Mouse (Mus musculus): ENCODE data around the gene Aimp2. TPM values are rescaled to one million over a fixed set of nuclear protein-coding genes. Genes with fewer than 3 reads are reported as not detected.

Aimp2 gene
- polyA plus RNA-seq, 1 experiment from 2014 or later: 25.4 TPM

DNA sequence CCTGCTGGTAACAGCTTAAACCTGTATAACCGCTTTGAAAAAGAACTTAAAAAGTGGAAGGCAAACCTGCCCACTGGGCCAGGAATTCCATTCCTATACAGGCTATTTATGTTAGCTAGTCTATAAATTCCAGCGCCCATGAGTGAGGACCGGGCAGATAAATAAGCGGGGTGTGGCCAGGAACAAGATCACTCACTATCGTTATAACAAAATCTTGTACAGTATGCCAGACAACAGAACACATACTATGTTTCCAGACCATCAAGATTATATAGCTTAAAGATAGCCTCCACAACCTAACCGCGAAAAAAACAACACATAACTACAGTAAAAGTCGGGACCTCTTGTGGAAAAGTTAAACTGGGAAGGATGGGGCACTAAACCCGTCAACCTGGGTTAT is 721 bp downstream of the Aimp2 start:
- Histone ChIP-seq H3K4me3 (ENCODE audit: low read depth, low read length) (peak overlapping the region; percentile 78), H3K27me3 (ENCODE audit: insufficient read depth, low read length) (no peaks in the 10 kb centered on the region), H3K4me2 (ENCODE audit: low read depth, low read length) (peak overlapping the region; percentile 96), H3K36me3 (replicated peaks; ENCODE audit: insufficient read depth, low read length) (peaks cover 23% of the 10 kb centered on the region), H3K9ac (replicated peaks) (peak overlapping the region; percentile 76), H3K27ac (ENCODE audit: low read depth) (peak overlapping the region; percentile 88), H3K9me3 (ENCODE audit: low read length) (no peaks in the 10 kb centered on the region), H3K4me1 (ENCODE audit: insufficient read depth) (peaks cover 27% of the 10 kb centered on the region)
- DNase-seq (no peak), ATAC-seq (no peak; the same call in 1 of the 2 replicates)
- TF ChIP-seq EP300 (IDR thresholded peaks at IDR 0.05; ENCODE audit: low read depth) (no peak), CTCF (IDR thresholded peaks at IDR 0.05; ENCODE audit: low read depth) (no peak)
- WGBS (ENCODE audit: insufficient replicate concordance): 3% methylated on average over 9 of the region's 9 CpGs

DNA sequence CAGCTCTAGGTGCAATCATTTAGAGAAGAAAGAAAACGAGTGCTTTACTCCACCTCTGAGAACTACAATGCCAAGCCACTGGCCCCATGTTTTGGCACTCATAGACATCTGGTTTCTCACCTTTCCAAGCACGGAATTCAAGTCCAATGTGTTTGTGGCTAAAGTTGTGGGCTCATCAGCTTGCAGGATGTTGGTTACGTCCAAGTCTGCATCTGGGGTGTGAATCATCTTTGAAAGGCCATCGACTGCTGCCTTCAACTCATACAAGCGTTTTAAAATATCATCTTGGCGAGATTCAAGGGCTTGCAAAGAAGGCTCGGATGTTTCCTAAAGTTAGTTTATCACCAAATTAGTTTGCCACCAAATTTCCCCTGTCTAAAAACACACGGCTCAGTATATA is 3.2 kb downstream of the Aimp2 start:
- ATAC-seq (no peak), DNase-seq (no peak)
- Histone ChIP-seq H3K9me3 (ENCODE audit: low read length) (no peaks in the 10 kb centered on the region), H3K4me1 (ENCODE audit: insufficient read depth) (peaks cover 27% of the 10 kb centered on the region), H3K9ac (replicated peaks) (no peak overlapping the region), H3K27ac (ENCODE audit: low read depth) (no peak overlapping the region), H3K36me3 (replicated peaks; ENCODE audit: insufficient read depth, low read length) (peaks cover 42% of the 10 kb centered on the region), H3K4me3 (ENCODE audit: low read depth, low read length) (no peak overlapping the region), H3K27me3 (ENCODE audit: insufficient read depth, low read length) (no peaks in the 10 kb centered on the region), H3K4me2 (ENCODE audit: low read depth, low read length) (no peak overlapping the region)
- 79% methylated on average over 8 of the region's 8 CpGs for WGBS (ENCODE audit: insufficient replicate concordance)
- TF ChIP-seq CTCF (IDR thresholded peaks at IDR 0.05; ENCODE audit: low read depth) (no peak), EP300 (IDR thresholded peaks at IDR 0.05; ENCODE audit: low read depth) (no peak)

DNA sequence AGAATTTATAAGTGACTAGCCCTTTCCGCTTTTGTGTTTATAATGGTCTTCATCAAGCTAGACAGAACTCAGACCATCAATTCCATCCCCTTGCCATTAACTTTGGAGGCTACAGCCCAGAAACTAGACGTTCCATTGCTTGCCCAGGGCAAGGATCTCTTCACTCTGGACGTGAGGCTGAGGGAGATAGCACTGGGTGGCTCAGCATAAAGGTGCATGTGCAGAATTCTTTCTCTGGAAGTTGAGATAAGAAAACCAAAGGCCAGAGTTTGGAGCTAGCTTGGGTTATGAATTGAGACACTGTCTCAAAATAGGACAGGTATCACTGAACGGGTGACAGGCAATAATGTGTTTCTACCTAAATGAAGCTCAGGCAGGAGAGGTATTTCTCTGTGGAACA is 5.8 kb downstream of the Aimp2 start:
- WGBS (ENCODE audit: insufficient replicate concordance): 53% methylated on average over 4 of the region's 4 CpGs
- H3K4me3 ChIP-seq (ENCODE audit: low read depth, low read length): no peak overlapping the region
- no peak overlapping the region for H3K27ac ChIP-seq (ENCODE audit: low read depth)
- peaks cover 16% of the 10 kb centered on the region for H3K4me1 ChIP-seq (ENCODE audit: insufficient read depth)
- H3K27me3 ChIP-seq (ENCODE audit: insufficient read depth, low read length): no peaks in the 10 kb centered on the region
- no peak overlapping the region for H3K4me2 ChIP-seq (ENCODE audit: low read depth, low read length)
- DNase-seq (no peak), ATAC-seq (peak; percentile 47)
- peak; percentile 61 for TF ChIP-seq EP300 (IDR thresholded peaks at IDR 0.05; ENCODE audit: low read depth)
- TF ChIP-seq CTCF (IDR thresholded peaks at IDR 0.05; ENCODE audit: low read depth): no peak
- H3K9ac ChIP-seq (replicated peaks): no peak overlapping the region
- H3K9me3 ChIP-seq (ENCODE audit: low read length): no peaks in the 10 kb centered on the region
- H3K36me3 ChIP-seq (replicated peaks; ENCODE audit: insufficient read depth, low read length): peaks cover 69% of the 10 kb centered on the region

DNA sequence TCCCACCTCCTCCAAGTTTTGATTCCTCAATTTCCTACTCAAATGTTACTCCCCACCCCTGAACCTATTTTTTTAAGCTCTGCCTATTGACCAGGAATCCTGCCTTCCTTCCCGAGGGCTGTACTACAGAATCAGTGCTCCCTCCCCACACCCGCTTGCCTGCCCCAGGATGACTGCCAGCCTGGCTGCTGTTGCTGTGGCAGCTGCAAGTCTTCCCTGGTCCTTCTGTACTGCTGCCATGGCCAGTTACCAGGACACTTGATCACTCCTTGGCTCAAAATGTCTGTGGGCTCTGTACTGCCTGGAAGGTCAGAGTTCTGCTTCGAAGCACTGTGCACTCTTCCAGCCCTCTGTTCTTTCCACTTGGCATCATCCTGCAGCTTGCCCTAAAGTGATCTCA is 7.5 kb downstream of the Aimp2 start:
- WGBS (ENCODE audit: insufficient replicate concordance): 89% methylated on average over 3 of the region's 3 CpGs
- no peak overlapping the region for H3K4me2 ChIP-seq (ENCODE audit: low read depth, low read length)
- H3K4me1 ChIP-seq (ENCODE audit: insufficient read depth): no peaks in the 10 kb centered on the region; the same call in 1 of the 2 replicates
- H3K27me3 ChIP-seq (ENCODE audit: insufficient read depth, low read length): no peaks in the 10 kb centered on the region
- ATAC-seq (no peak), DNase-seq (no peak)
- peaks cover 86% of the 10 kb centered on the region for H3K36me3 ChIP-seq (replicated peaks; ENCODE audit: insufficient read depth, low read length)
- TF ChIP-seq EP300 (IDR thresholded peaks at IDR 0.05; ENCODE audit: low read depth): no peak
- TF ChIP-seq CTCF (IDR thresholded peaks at IDR 0.05; ENCODE audit: low read depth): no peak
- H3K9me3 ChIP-seq (ENCODE audit: low read length): no peaks in the 10 kb centered on the region
- H3K9ac ChIP-seq (replicated peaks): no peak overlapping the region
- no peak overlapping the region for H3K4me3 ChIP-seq (ENCODE audit: low read depth, low read length)
- no peak overlapping the region for H3K27ac ChIP-seq (ENCODE audit: low read depth)

DNA sequence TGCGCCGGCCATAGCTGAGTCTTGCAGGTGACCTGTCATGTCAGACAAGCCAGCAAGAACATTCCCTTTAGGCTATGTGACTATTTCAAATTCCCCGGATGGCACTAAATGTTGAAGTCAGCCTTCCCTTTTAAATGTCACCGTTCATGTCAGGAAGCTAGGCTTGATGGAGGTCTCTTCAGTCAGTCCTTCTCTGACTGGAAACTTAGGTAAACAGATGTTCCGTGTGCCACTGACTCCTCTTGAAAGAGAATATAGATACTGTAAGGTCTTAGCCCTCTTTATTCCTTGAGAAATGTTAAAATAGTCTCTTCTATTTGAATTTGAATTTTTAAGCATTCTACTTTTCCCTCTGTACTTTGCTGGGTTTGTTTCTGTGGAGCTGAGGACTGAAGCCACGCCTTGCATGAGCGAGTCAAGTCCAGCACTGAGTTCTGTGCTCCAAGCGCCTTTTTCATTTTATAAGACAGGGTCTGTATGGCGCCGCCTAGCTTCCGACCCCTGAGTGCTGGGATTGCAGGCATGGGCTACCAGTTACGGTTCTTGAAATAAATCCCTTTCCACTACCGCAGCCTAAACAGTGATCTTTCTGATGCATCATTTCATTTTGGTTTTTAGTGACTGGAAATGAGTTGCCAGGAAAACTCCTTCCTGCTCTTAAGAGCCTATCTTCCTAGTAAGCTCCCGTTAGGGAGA is 11.9 kb downstream of the Aimp2 start, which contains the start of gene Ankrd61:
Gene Ankrd61 (minus strand): TSS at position 51 of the 696 bp plus-strand sequence.
- H3K4me2 ChIP-seq (ENCODE audit: low read depth, low read length): no peak within 1 kb of the TSS
- WGBS (ENCODE audit: insufficient replicate concordance): 89% methylated on average over 14 of the region's 14 CpGs
- no peaks in the 10 kb centered on the region for H3K27me3 ChIP-seq (ENCODE audit: insufficient read depth, low read length)
- no peak within 1 kb of the TSS for H3K4me3 ChIP-seq (ENCODE audit: low read depth, low read length)
- TF ChIP-seq CTCF (IDR thresholded peaks at IDR 0.05; ENCODE audit: low read depth) (0 out of 2 replicates have a peak, but pooled peaks have one; percentile 5), EP300 (IDR thresholded peaks at IDR 0.05; ENCODE audit: low read depth) (no peak)
- H3K36me3 ChIP-seq (replicated peaks; ENCODE audit: insufficient read depth, low read length): peaks cover 92% of the 10 kb centered on the region
- ATAC-seq (no peak), DNase-seq (no peak)
- H3K9me3 ChIP-seq (ENCODE audit: low read length): no peaks in the 10 kb centered on the region
- H3K27ac ChIP-seq (ENCODE audit: low read depth): no peak within 1 kb of the TSS
- H3K4me1 ChIP-seq (ENCODE audit: insufficient read depth): no peaks in the 10 kb centered on the region
- no peak within 1 kb of the TSS for H3K9ac ChIP-seq (replicated peaks)

DNA sequence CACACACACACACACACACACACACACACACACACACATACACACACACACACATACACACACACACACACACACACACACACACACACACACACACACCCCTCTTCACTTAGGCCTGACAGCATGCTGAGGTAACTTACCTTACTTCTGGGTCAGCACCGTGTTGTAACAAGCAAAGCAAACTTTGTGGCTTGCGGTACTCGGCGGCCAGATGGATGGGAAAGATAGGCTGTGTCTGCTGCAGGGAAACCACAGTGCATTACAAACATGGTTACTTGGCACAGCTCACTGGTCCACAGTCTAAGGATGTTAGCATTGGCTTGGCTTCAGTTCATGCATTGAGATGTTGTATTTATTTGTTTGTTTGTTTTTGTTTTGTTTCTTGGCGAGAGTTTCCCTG is 16.3 kb downstream of the Aimp2 start:
- Histone ChIP-seq H3K9me3 (ENCODE audit: low read length) (no peaks in the 10 kb centered on the region), H3K4me3 (ENCODE audit: low read depth, low read length) (no peak overlapping the region), H3K27me3 (ENCODE audit: insufficient read depth, low read length) (no peaks in the 10 kb centered on the region), H3K4me1 (ENCODE audit: insufficient read depth) (no peaks in the 10 kb centered on the region; the same call in 1 of the 2 replicates), H3K27ac (ENCODE audit: low read depth) (no peak overlapping the region), H3K4me2 (ENCODE audit: low read depth, low read length) (no peak overlapping the region), H3K9ac (replicated peaks) (no peak overlapping the region), H3K36me3 (replicated peaks; ENCODE audit: insufficient read depth, low read length) (peaks cover 92% of the 10 kb centered on the region)
- DNase-seq (peak; percentile 45), ATAC-seq (peak; percentile 78)
- 19% methylated on average over 5 of the region's 5 CpGs for WGBS (ENCODE audit: insufficient replicate concordance)
- TF ChIP-seq EP300 (IDR thresholded peaks at IDR 0.05; ENCODE audit: low read depth) (no peak), CTCF (IDR thresholded peaks at IDR 0.05; ENCODE audit: low read depth) (no peak)
